Mouse (Mus musculus) spleen, adult 2 months (tissue): Measurements from ENCODE around the gene Dpyd.

ENCODE experiments used
- CTCF ChIP-seq: fragments of 200-500 bp; IDR thresholded peaks from 2 replicates; pipeline ENCODE4 v1.5.1; 2011; ENCODE audit warnings: mild to moderate bottlenecking, inconsistent platforms; ENCODE audit not compliant: insufficient read depth, insufficient read length, insufficient replicate concordance; ENCODE audit errors: extremely low read depth
- POLR2A ChIP-seq: fragments of 200-500 bp; IDR thresholded peaks from 2 replicates; pipeline ENCODE4 v1.6.1; 2011; ENCODE audit warnings: low read depth, low read length, inconsistent platforms

GRCm38 (mm10) chr3:119333335-119334305, 771.7 kb downstream of the Dpyd start:
- TF ChIP-seq POLR2A = no peak
- no peak for TF ChIP-seq CTCF
